Mouse (Mus musculus) CH12.LX (cell line): ENCODE results near the gene B3gat3. TPM values are rescaled to one million over a fixed set of nuclear protein-coding genes. Genes with fewer than 3 reads are reported as not detected.
A peak's percentile ranks its signal among the peaks of the same experiment; 100 is the strongest.

Source experiments
- DNase-seq: peaks from one replicate; pipeline ENCODE4 v3.0.0-alpha.2; 2013; ENCODE audit errors: extremely low read depth
- H3K27ac ChIP-seq: 2 replicates; pipeline ENCODE4 v1.5.1; 2012; ENCODE audit warnings: low read depth, mild to moderate bottlenecking, control low read depth, moderate library complexity; ENCODE audit not compliant: insufficient read depth
- H3K27me3 ChIP-seq: replicated peaks from 2 replicates; pipeline ENCODE3; 2012; ENCODE audit warnings: inconsistent platforms
- H3K36me3 ChIP-seq, 2 experiments: replicated peaks in 1 of 2; 2 replicates each; pipeline versions ENCODE3 to v1.6.1; 2012; ENCODE audit warnings: inconsistent platforms in 1 of 2, low read length in 1 of 2, mild to moderate bottlenecking in 1 of 2, mixed read lengths in 1 of 2, moderate library complexity in 1 of 2; ENCODE audit not compliant: control insufficient read depth in 1 of 2, insufficient read depth in 1 of 2
- H3K4me1 ChIP-seq, 2 experiments: 2 replicates each; pipeline ENCODE4 v1.6.1; 2012; ENCODE audit warnings: inconsistent platforms in 1 of 2, moderate library complexity in 1 of 2; ENCODE audit not compliant: insufficient read depth in 2 of 2, control insufficient read depth in 1 of 2
- H3K4me2 ChIP-seq: 2 replicates; pipeline ENCODE4 v1.6.1; 2012; ENCODE audit warnings: low read depth, mild to moderate bottlenecking, control low read depth; ENCODE audit not compliant: poor library complexity, insufficient read depth, severe bottlenecking
- H3K4me3 ChIP-seq, 3 experiments: fragments of 150-350 bp in 1 of 3; sonication (generic) in 1 of 3; replicated peaks in 1 of 3; 2 replicates each; pipeline versions ENCODE3 to v1.5.1; 2011 to 2012; ENCODE audit warnings: low read depth in 2 of 3, low read length in 2 of 3, mild to moderate bottlenecking in 2 of 3, moderate library complexity in 2 of 3, control low read depth in 1 of 3, improper control_type of control experiment in 1 of 3, inconsistent platforms in 1 of 3, mixed read lengths in 1 of 3; ENCODE audit not compliant: poor library complexity in 1 of 3
- H3K79me2 ChIP-seq: replicated peaks from 2 replicates; pipeline ENCODE4 v1.6.1; 2012; ENCODE audit warnings: mild to moderate bottlenecking, moderate library complexity; ENCODE audit not compliant: control insufficient read depth, poor library complexity, insufficient read depth, severe bottlenecking; ENCODE audit errors: extremely low read depth
- H3K9ac ChIP-seq: 2 replicates; pipeline ENCODE4 v1.6.1; 2012; ENCODE audit warnings: low read depth, mild to moderate bottlenecking, control low read depth, moderate library complexity; ENCODE audit not compliant: insufficient read depth
- H3K9me3 ChIP-seq: replicated peaks from 2 replicates; pipeline ENCODE3; 2012; ENCODE audit warnings: low read length, inconsistent platforms, mixed read lengths
- EP300 ChIP-seq: IDR thresholded peaks from 2 replicates; pipeline ENCODE4 v1.6.1; 2011; ENCODE audit warnings: low read length, improper control_type of control experiment
- HCFC1 ChIP-seq: IDR thresholded peaks from 2 replicates; pipeline ENCODE4 v1.6.1; 2012; ENCODE audit warnings: low read depth, mild to moderate bottlenecking, inconsistent platforms, low read length, improper control_type of control experiment
- JUND ChIP-seq: conservative IDR thresholded peaks from 2 replicates; pipeline ENCODE4 v1.6.1; 2011; ENCODE audit warnings: low read depth, low read length, improper control_type of control experiment
- NELFE ChIP-seq: IDR thresholded peaks from 2 replicates; pipeline ENCODE4 v1.6.1; 2011; ENCODE audit warnings: low read depth, low read length, improper control_type of control experiment
- RCOR1 ChIP-seq: conservative IDR thresholded peaks from 2 replicates; pipeline ENCODE4 v1.6.1; 2012; ENCODE audit warnings: low read depth, mild to moderate bottlenecking, inconsistent platforms, low read length, improper control_type of control experiment
- USF2 ChIP-seq: conservative IDR thresholded peaks from 2 replicates; pipeline ENCODE4 v1.6.1; 2011; ENCODE audit warnings: low read depth, low read length, improper control_type of control experiment
- ZC3H11A ChIP-seq: IDR thresholded peaks from 2 replicates; pipeline ENCODE4 v1.6.1; 2012; ENCODE audit warnings: low read depth, mild to moderate bottlenecking, inconsistent platforms, low read length, improper control_type of control experiment
- dilution Hi-C: fragments of 300-500 bp; cut with MboI; formaldehyde crosslinking; loops from 2 replicates; pipeline ENCODE4 v1.14.3; 2020; ENCODE audit warnings: low sequenced_read_pairs; ENCODE audit not compliant: extremely low pct_unique_long_range_greater_than_20kb, extremely low pct_ligation_motif_present
- in situ Hi-C: fragments of 300-500 bp; cut with MboI; formaldehyde crosslinking; loops from 3 replicates; pipeline ENCODE4 v1.14.3; 2019; ENCODE audit warnings: low sequenced_read_pairs, low pct_ligation_motif_present, low pct_unique_long_range_greater_than_20kb, mixed read lengths
- polyA plus RNA-seq: library from polyadenylated mRNA; unstranded; fragments of >175 nt; gene quantifications from 2 replicates; pipeline ENCODE4 v1.2.1, GENCODE M21; 2012; ENCODE audit warnings: low read depth; ENCODE audit not compliant: insufficient read length
- total RNA-seq, 2 experiments: library from RNA; depleted of rRNA; stranded (reverse); fragments of 300-350 nt in 1 of 2; fragments of >200 nt in 1 of 2; gene quantifications; 2 replicates each; pipeline ENCODE4 v1.2.3; 2012 to 2014

The B3gat3 gene
- total and polyA plus RNA-seq, 3 experiments, result 17.8 to 54.8 (median 33.0) TPM

DNA sequence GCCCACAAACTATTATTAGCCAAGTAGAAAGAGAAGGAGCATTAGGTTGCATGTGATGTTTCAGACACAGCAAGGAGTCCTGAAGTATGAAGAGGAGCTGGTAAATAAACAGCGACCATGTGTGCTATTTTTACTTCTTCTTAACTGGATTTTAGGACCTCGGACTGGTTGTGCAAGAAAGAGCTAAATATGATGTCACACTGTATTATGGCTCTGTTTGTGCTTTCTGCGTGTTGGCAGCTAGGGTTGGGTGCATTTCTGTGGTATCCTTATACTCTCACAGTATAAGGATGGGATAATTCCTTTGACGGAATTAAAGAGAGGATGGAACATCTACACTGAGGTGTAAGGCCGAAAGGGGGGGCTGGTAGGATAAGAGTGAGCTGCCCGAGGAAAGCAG lies 25.1 kb downstream of the B3gat3 start:
- H3K79me2 ChIP-seq, result peaks cover 42% of the 10 kb centered on the region
- no peak for TF ChIP-seq JUND

DNA sequence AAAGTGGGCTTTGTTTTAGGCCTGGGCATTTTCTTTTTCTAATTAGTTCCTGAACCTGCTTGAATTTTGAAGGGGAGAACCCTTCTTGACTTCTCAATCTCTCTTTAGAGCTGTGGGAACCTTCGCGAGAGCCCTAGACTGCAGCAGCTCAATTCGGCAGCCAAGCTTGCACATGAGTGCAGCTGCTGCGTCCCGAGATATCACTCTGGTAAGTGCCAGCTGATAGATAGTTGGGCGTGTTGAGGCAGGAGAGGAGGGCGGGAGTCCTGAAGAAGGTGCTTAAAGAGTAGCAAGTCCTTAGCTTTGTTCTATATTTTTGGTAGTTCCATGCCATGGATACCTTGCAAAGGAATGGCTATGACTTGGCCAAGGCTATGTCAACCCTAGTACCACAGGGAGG lies 26.8 kb downstream of the B3gat3 start:
- no peak overlapping the region for H3K9ac ChIP-seq
- peaks cover 70 to 80% of the 10 kb centered on the region in 2 experiments for H3K36me3 ChIP-seq
- no peaks in the 10 kb centered on the region for H3K27me3 ChIP-seq
- no peak for TF ChIP-seq NELFE
- no peak for TF ChIP-seq RCOR1
- TF ChIP-seq ZC3H11A, result no peak
- no peak for TF ChIP-seq USF2
- TF ChIP-seq HCFC1, result no peak
- in situ Hi-C loops (no loop called here), dilution Hi-C loops (no loop called here)
- no peak overlapping the region for H3K4me3 ChIP-seq
- no peak for DNase-seq
- H3K4me1 ChIP-seq, result peaks cover 5 to 24% of the 10 kb centered on the region in 2 experiments; a peak in 3 of 4 replicates
- H3K27ac ChIP-seq, result no peak overlapping the region
- H3K9me3 ChIP-seq, result no peaks in the 10 kb centered on the region
- H3K4me2 ChIP-seq, result no peak overlapping the region
- peaks cover 42% of the 10 kb centered on the region for H3K79me2 ChIP-seq

More for the DNA sequence above, 25.1 kb downstream of the B3gat3 start:
- in situ Hi-C loops (no loop called here), dilution Hi-C loops (no loop called here)
- H3K9me3 ChIP-seq, result no peaks in the 10 kb centered on the region
- no peak overlapping the region for H3K4me2 ChIP-seq
- peaks cover 14 to 35% of the 10 kb centered on the region in 2 experiments for H3K4me1 ChIP-seq
- peak overlapping the region; percentile 21; the same call in 1 of the 2 replicates for H3K9ac ChIP-seq
- no peak for DNase-seq
- peaks cover 61 to 74% of the 10 kb centered on the region in 2 experiments for H3K36me3 ChIP-seq
- no peaks in the 10 kb centered on the region for H3K27me3 ChIP-seq
- H3K4me3 ChIP-seq, result no peak overlapping the region
- no peak overlapping the region for H3K27ac ChIP-seq

DNA sequence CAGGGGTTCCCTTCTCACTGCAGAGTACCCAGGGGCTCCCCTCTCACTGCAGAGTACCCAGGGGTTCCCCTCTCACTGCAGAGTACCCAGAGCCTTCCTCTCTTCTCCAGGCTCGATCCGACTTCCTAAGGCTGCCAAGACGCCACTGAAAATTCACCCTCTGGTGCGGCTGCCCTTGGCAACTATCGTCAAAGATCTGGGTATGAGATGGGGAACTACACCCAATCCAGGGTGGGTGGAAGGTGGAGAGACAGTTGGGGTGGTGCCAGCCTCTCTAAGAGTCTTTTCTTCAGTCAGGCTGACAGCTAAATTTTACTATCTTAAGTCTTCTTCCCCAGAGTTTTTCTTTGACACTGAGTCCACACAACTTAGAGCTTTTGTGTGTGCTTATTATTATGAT lies 30.0 kb downstream of the B3gat3 start:
- Histone ChIP-seq H3K27ac (no peak overlapping the region), H3K4me1 (peaks cover 2 to 23% of the 10 kb centered on the region in 2 experiments), H3K79me2 (peaks cover 25% of the 10 kb centered on the region), H3K9me3 (no peaks in the 10 kb centered on the region), H3K9ac (no peak overlapping the region), H3K4me2 (no peak overlapping the region), H3K4me3 (no peak overlapping the region), H3K36me3 (peaks cover 64 to 76% of the 10 kb centered on the region in 2 experiments), H3K27me3 (no peaks in the 10 kb centered on the region)
- no peak for DNase-seq
- in situ Hi-C loops (no loop called here), dilution Hi-C loops (no loop called here)
- TF ChIP-seq EP300, result no peak
- no peak for TF ChIP-seq NELFE
